Mouse (Mus musculus): ENCODE results near the gene Tlr5.
A peak's percentile ranks its signal among the peaks of the same experiment; 100 is the strongest.

Tlr5 gene

GRCm38 (mm10) chr1:182990092-182990762, 35.6 kb downstream of the Tlr5 start:
- DNase-seq (ENCODE audit: low spot score in 2 of 2): no peak

- peak; percentile 59 to 65 for DNase-seq (ENCODE audit: low spot score in 2 of 2)
These were observed 36.6 kb downstream of the Tlr5 start for GRCm38 (mm10) chr1:182991002-182991778.

All from urinary bladder, adult 18-20 months (tissue).